Mouse (Mus musculus) layer of hippocampus, adult 9-10 months (tissue): ENCODE data around the gene Hist2h2ac.
"Not testable (repeated sequence)": the region's sequence is repeated elsewhere in the genome, so short reads cannot be mapped to it uniquely, and the experiment has no call there.

Source experiments
- DNase-seq: peaks from one replicate; pipeline ENCODE4 v3.0.0; 2022; ENCODE audit warnings: low spot score

The Hist2h2ac gene

DNA sequence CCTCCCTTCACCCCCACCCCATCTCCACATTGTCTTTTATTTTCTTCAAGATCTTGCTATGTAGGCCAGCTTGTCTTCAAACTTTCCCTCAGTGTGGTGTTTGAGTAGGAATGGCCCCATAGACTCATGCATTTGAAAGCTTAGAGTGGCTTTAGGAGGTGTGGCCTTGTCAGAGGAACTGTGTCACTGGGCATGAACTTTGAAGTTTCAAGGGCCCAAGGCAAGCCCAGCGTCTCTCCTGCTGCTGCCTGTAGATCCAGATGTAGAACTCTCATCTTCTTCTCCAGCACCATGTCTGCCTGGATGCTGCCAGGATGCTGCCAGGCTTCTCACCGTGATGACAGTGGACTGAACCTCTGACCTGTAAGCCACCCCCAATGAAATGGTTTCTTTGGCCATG is 8.1 kb upstream of the Hist2h2ac start:
- DNase-seq = no peak

DNA sequence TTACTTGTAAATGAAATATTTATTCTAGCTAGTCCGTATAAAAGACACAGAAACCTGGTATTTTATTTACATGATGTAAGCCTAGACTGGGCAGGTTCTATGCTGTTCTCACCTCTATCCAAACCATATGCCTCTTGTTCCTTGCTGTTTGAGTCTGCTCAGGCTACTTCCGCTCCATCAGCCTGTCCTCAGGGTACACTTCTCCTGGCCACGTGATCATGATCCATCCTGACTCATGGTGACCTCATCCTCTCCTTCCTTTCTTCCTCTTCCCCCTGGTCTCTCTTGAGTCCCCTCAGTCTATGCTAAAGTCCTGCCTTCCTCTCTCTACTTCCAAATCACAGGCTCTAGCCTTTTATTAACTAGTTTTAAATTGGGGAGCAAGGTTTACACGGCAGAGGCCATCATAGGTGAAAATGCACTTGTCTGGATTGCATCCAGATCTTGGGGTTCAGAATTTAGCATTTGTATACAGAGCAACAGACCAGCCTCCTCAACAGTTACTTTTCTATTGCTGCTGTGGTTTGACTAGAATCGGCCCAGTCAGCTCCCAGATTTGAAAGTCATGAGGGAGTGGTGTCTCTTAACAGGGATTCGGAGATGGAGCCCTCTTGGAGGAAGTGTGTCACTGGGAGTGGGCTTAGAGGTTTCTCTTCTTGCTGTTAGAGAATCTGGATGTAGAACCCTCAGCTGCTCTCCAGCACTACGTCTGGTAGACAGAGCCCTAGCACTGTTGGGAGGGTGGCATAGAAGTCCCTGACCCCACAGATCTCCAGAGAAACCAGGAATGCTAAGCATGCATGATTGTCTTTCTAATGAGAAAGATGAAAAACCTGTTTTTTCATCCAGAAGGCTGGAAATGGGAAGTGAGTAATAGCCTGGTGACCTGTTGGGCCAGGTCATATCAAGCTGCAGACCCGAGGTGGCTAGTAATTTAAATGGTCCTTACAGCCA is 6.3 kb upstream of the Hist2h2ac start:
- DNase-seq = no peak

DNA sequence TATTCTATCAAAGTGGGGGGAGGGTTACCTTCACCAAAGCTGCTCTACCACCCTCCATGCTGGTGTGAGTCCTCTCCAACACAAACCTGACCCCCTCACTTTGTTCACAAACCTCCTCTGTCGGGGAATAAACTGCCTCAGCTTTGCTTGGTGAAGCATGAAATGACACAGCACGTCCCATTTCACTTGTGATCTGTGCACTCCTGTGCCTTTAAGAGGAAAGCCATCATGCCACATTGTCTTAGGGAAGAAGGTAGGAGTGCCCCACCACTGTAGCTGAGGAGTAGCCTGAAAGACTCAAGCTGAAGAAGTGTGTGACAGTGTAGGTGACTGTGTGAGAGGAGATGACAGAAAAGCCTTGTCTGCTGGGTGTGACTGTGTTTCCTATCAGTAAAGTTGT is 4.7 kb upstream of the Hist2h2ac start:
- DNase-seq = no peak

DNA sequence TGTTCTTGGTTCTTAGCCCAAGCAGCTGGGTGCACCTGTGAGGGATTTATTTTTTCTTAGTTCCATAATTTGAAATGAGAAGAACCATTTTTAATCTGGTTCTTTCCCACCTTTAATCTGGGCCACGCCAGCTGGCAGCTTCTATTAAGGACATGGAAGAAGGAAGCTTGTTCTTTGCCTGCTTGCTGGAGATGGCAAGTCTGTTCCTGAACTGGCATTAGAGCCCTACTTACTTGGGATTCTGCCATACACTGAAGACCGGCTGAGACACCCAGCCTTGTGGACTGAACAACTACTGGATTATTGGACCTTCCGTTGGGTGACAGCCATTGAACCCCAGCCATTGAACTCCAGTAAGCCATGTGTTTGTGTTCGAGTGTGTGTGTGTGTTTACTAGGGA is 2.1 kb upstream of the Hist2h2ac start:
- no peak for DNase-seq

DNA sequence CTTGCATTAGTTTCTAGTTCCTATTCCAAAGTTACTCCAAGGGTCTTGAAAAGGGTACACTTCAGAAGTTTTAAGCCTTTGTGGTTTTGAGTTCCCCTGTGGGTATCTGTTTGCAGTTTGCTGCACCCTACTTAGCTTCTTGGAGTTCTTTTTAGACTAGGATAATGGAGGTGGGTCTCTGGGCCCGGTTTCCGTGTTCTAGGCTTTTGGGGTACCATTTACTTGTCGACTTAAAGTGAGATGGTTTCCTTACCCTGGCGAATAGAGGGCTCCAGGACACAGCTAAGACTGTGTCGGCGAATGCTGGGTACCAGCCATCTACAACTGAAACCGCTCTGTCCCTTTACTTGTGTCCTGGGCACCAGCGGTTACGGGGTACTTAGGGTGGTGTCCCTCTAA is 959 bp upstream of the Hist2h2ac start:
- no peak for DNase-seq

DNA sequence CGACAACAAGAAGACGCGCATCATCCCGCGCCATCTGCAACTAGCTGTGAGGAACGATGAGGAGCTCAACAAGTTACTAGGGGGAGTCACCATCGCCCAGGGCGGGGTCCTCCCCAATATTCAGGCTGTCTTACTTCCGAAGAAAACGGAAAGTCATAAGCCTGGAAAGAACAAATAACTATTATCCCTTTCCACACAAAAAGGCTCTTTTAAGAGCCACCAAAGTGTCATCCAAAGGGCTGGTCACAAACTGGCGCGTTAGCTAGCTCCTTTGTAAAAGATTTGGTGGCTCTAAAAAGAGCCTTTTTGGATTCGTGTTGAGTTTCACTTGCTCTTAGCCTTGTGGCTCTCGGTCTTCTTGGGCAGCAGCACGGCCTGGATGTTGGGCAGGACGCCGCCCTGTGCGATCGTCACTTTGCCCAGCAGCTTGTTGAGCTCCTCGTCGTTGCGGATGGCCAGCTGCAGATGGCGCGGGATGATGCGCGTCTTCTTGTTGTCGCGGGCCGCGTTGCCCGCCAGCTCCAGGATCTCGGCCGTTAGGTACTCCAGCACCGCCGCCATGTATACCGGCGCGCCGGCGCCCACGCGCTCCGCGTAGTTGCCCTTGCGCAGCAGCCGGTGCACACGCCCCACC is 432 bp downstream of the Hist2h2ac start:
- DNase-seq = not testable (repeated sequence)

DNA sequence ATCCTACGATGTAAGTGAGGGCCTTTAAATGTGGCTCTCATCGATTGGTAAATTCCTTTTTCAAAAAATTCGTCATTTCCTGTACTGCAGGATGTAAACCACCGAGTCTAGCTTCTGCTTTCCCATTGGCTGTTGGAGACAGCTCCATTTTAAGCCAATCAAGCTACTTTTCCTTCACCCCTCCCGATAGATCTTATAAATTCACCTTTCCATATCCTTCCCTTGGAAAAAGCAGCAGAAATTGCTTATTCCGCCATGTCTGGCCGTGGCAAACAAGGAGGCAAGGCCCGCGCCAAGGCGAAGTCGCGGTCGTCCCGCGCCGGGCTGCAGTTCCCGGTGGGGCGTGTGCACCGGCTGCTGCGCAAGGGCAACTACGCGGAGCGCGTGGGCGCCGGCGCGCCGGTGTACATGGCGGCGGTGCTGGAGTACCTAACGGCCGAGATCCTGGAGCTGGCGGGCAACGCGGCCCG is 984 bp downstream of the Hist2h2ac start, which contains the start of the genes Bola1 and Hist2h2ab:
TSS of gene Bola1 (minus strand) at position 49 of the 470 bp plus-strand sequence.
TSS of gene Hist2h2ab (plus strand) at position 205 of the 470 bp plus-strand sequence.
- DNase-seq = peak; percentile 84

DNA sequence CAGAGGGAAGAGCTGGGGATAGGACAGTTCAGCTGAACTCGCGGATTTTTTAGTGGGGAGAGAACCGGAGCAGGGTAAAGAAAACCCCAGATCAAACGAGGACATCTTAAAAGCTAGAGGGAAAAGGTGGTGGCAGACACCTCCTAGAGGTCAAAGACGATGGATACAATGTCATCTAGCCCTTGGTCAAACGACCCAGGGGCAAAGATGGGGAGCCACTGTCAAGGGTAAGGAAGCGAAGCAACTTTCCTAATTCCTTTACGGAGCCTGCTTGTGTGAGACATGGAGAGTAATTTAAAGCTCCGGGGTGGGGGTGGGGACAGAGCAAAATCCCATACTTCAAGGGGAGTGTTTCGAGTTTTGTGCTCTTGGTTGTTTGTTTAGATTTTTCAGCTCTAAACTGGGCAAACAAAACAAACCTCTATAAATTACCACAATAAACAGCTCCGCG is 1.5 kb downstream of the Hist2h2ac start:
- no peak for DNase-seq

DNA sequence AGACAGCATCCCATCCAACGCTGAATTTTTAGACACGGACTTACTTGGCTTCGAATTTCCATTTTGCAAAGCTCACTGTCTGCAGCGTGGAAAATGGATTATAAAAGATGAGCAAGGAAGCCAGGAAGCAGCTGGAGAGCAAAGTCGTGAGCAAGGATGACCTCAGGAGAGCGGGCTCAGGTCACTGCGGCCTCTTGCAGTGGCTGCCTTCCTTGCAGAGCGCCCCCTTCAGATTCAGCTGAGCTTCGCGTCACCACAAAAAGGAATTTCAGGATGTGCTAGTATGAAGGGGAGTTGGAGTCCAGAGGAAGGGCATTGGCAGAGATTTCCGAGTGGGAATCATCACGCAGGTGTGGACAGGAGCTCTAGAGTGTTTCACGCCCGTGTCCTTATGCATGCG is 11.4 kb downstream of the Hist2h2ac start:
- DNase-seq = no peak

DNA sequence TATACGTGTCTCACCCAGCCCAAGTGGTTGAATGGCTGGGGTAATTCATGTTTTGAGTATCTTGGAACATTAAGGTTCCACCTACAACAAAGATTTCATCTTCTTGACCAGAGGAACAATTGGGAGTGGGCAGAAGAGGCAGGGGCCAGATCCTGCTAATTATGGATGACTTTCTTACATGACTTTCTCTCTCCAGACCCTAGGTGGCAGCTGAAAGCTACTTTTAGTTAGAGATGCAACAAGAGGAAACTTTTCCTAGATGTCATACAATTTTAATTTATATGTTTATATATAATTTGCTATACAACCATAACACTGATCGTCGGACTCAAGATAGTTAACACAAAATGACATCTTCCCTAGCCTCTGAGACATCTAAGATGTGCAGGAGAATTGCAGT is 12.9 kb downstream of the Hist2h2ac start:
- DNase-seq = no peak

DNA sequence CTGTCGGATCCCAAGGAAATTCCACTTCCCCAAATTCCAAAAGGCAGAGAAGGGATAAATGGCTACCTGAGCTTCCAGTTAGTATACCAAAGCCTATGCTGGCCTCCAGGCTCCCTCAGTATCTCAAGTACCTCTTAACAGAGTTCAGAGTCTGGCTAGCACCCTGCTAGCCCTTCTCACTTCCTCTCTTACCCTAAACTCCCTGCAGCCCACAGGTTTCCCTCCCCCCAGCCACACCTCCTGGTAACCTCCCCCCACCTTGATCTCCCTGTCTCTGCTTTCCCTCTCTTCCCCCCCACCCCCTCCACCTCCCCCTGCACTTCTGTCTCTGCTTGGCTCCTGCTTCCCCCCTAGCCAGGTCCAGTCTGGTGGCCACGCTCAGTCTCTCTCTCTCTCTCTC is 20.9 kb downstream of the Hist2h2ac start:
- DNase-seq = no peak

DNA sequence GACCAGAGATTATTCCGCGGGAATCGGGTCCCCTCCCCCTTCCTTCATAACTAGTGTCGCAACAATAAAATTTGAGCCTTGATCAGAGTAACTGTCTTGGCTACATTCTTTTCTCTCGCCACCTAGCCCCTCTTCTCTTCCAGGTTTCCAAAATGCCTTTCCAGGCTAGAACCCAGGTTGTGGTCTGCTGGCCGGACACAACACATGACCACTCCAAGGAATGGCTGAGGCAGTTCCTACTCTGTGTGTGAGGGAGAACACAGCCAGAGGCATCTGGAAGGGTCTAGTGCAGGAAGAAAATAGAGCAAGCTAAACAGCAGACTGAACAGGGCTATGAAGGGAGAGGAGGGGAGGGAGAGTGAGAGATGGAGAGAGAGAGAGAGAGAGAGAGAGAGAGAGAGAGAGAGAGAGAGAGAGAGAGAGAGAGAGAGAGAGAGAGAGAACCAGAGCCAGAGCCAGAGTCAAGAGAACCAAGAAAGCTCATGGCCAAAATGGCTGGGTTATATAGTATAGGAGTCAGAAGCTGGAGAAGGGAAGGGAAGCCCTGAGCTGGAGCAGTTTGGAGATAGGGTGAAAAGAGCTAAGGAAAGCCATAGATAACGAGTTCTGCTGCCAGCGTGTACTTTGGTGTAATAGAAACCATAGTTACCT is 22.0 kb downstream of the Hist2h2ac start:
- not testable (repeated sequence) for DNase-seq

DNA sequence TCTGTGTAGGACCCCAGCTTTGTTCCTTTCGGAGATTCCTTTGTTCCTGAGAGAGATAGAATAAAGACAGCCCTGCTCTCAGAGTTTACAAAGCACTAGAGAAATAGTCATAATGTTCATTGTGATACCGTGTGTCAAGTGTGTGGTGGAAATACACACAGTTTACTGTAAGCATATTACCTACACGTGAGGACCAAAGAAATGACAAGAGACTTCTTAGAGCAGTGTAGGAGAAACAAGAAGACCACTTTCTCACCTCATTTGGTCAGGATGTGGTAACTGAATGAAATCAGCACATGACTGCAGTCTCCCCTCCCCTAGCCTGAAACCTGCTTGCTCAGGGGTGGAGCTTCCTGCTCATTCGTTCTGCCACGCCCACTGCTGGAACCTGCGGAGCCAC is 22.5 kb downstream of the Hist2h2ac start:
- no peak for DNase-seq

DNA sequence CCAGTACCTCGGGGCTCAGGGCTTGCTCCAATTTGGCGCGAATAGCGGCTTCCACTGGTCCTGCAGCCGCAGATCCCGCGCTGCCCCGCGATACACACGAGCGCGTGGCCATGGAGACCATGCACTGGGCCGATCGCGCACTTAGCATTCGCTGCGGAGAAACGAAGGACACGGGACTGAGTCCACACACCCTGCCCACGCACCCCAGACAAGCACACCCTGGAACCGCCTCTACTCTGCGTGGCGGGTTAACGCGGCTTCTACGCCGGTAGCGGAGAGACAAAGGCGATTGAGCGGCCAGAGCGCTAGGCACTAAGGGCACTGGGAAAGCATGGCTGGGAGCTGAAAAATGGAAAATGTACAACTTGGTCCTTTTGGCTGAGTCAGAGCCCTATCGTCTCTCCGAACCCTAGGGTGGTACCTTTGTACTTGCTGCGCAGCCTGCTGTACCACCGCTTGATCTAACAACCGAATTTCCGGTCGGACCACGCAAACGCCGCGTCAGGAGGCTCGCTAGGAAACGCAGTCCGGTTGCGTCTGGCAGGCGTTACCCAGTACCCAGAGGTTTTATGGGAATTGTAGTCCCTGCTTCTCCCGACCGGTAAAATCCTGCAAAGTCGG is 23.4 kb downstream of the Hist2h2ac start:
- DNase-seq = peak; percentile 76

DNA sequence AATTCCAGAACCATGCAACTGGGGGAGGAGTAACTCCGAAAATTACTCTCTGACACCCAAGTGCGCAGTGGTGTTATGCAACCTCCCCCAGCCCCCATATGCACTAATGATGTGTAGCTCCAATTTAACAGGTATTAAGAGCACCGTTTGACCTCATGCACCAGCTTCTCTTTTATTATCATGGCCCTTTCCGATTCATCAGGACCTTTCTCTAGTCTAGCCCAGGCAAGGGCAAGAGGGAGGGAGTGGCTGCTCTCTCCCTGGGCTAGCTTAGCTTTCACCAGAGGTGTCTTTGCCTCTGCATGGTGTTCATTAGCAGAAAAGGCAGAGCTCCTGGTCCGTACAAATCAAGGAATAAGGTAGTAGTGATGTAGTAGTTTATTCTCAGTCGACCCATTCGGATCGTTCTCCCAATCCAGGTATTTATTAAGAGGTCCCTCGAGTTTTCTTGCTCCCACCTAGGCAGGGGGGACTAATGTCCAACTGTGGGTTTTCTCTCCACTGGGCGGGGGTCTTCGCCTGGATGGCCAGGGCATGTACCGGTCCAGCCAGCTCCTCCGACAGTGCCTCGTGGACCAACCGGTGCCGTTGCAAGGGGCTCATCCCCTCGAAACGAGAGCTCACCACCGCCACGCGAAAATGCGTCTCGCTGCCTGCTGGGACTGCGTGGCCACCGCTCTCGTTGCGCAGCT is 24.1 kb downstream of the Hist2h2ac start:
- no peak for DNase-seq

DNA sequence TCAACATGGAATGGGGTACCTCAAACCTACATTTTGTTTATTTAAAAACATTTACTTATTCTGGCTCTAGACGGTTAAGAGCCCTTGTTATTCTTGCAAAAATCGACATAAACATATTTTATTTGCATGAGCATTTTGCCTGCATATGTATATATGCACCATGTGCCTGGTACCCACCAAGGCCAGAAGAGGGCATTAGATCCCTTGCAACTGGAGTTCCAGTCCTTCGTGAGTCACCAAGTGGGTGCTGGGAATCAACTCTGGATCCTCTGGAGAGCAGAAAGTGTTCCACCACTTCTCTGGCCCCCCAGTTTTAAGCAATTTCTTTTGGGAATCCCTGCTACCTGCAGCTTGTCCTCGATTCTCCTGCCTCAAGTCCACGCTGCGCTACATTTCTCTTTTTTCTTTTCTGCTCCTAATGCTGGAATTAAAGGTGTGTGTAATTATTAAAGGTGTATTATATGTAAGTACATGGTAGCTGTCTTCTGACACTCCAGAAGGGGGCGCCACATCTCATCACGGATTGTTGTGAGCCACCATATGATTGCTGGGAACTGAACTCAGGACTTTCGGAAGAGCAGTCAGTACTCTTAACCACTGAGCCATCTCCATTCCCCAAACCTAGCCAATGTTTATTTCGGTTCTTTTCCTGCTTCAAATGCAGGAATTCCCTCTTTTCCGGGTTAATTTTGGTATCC is 24.9 kb downstream of the Hist2h2ac start:
- no peak for DNase-seq

DNA sequence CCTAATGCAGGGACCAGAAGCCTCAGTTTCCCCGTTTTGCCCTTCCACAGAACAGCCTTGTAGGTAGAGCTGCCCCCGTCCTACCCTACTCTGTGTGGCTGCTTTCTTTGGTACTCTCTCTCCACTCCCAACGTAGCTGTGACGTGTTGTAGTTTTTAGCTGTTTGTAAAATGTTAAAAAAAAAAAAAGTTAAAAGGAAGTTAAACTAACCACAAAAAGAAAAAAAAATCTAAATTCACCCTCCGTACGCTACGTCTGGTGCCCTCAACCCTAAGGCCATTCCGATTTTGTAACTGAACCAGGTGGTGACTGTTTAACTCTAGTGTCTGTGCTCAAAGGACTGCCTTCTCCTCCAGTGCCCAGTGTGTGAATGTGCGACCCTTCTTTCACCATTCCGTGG is 25.7 kb downstream of the Hist2h2ac start:
- no peak for DNase-seq

DNA sequence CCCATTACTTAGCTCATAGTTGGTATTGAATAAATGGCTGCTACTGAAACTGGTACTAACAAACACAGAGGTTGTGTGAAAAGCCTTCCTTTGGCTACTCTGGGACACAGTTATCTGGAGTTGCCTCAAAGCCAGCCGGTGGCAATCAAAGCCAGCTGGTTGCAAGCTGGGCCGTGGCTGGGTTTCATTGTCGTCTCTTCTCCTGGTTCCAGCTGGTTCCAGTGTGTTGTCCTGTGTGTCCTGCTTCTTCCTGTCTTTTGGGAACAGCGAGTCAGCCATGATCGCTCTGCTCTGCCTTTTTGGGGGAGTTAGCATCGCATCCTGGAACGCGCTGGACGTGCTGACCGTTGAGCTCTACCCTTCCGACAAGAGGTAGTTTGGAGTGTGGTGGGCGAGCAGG is 27.7 kb downstream of the Hist2h2ac start:
- DNase-seq = no peak

DNA sequence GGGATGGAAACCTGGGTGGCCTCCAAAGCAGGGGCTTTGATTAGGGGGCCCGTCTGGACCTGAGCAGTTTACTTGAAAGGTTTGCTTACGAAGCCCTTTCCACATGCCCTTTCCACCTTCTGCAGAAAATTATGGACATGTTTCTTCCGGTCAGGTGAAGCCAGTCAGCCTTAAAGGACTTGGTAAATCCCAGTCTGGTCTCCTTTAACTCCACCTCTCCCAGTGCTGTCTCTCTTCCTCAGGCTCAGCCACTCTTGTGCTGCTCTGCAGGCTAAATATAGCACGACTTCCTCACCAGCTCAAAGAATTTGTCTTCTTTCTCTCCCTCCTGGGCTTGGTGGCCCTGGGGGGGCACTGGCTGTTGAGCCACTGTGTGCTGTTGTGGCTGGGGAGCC is 38.3 kb downstream of the Hist2h2ac start:
- no peak for DNase-seq

DNA sequence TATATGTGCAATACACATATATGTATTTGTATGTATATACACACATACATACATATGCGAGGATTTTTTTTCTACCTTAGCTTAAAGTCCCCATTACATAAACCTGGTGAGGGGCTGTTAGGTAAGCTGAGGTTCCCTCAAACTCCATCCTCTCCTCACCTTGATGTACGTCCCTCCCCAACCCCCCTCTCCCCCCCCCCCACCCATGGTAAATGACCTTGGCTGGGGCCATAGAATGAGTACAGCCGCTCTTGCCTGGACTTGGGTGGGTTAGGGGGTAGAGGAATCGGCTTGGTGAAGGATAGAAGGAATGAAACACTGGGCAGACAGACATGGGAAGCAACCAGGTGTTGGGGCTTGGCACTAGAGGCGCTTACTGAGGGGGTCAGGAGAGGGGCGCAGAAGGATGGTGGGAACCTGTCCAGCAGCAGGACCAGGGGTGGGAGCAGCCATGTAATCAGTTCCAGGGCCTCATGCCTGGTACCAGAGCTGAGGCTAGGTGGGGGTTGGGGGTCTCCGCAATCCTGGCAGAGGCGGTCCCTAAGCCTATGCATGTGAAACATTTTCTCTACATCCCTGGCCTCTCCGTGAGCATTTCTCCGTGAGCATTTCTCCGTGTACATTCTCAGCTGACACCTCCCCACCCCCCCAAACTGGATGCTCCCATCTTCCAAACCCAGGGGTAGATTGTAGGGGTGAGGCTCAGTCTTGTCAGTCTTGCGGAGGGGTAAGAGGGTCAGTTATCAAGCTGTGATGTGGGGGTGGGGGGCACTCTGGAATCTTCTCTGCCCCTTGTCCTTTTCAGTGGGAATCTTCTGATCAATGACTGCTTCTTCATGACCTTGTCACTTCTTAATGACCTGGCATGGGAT is 38.9 kb downstream of the Hist2h2ac start:
- DNase-seq = no peak
